In the genomic region with DNA sequence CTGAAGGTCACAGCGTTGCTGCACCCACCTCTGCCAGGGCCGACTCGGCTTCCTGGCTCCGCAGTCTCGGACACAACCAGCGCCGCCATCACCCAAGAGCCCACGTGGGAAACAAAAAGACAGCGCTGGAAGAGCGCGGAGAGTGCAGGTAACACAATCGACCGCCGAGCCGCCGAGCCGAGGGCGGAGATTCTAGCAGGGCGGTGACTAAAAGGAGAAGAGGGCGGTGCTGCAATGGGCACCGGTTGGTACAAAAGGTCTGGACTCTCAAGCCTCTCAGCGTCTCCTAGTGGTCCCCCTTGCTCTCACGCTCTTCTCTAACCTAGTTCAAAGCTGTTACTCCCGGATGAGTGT, we compare ENCODE assay signal across 8 mouse cellular contexts. TPM values are rescaled to one million over a fixed set of nuclear protein-coding genes. Genes with fewer than 3 reads are reported as not detected.
DNase-seq lines count a peak whose midpoint lies in the region; ATAC-seq lines count a peak whose summit lies in the region.

No protein-coding gene starts in this region.

- peaks cover 41% of the 10 kb centered on the region for H3K4me1 ChIP-seq in hindbrain, embryonic 12.5 days

- H3K9me3 ChIP-seq in hindbrain, embryonic 12.5 days (replicated peaks): no peaks in the 10 kb centered on the region

- H3K27me3 ChIP-seq in hindbrain, embryonic 12.5 days: peaks cover 43% of the 10 kb centered on the region

- H3K4me3 ChIP-seq in hindbrain, embryonic 12.5 days: peak overlapping the region; percentile 71

- 1% methylated on average over 24 of the region's 24 CpGs for WGBS in hindbrain, embryonic 12.5 days

- peak overlapping the region; percentile 67 for H3K9ac ChIP-seq in hindbrain, embryonic 12.5 days

- H3K4me2 ChIP-seq in hindbrain, embryonic 12.5 days (replicated peaks): peak overlapping the region; percentile 71

- H3K27ac ChIP-seq in hindbrain, embryonic 12.5 days: no peak overlapping the region

- H3K36me3 ChIP-seq in hindbrain, embryonic 12.5 days: no peaks in the 10 kb centered on the region

- ATAC-seq in frontal cortex, adult (ENCODE audit: low TSS enrichment): peak; percentile 45
- peak; percentile 71 for ATAC-seq in hindbrain, embryonic 12.5 days (ENCODE audit: low FRiP score)
- peak; percentile 87 for ATAC-seq in megakaryocyte progenitor cell, adult 5-6 weeks (replicated peaks; ENCODE audit: poor library complexity)

- DNase-seq in WW6 (ENCODE audit: low read depth, low spot score): peak; percentile 89
- DNase-seq in cerebellum, postnatal 10 days: peak; percentile 88 to 91
- DNase-seq in left cerebral cortex, postnatal 14 days (ENCODE audit: low spot score in 2 of 2): peak; percentile 75 to 81
- DNase-seq in right cerebral cortex, postnatal 10 days (ENCODE audit: low spot score in 2 of 2): peak; percentile 89 to 91
- peak; percentile 86 for DNase-seq in yolk sac, embryonic 10.5 days (ENCODE audit: low spot score)

- intact Hi-C loops in left cerebral cortex, postnatal 14 days (cut with DNase I): loop anchor here (5.0 kb wide), 1 partner anchor 42 kb away; no protein-coding TSS in a partner anchor

RNA-seq across cellular contexts. Expression of gene Dph1, which starts 0.7 kb away (rescaled TPM):
- 14.8 and 18.6 TPM in 2 replicates for polyA plus RNA-seq in hindbrain, embryonic 12.5 days (2016; fragmentation: Nextera tagmentation; extraction: Ambion mirVana)
- 10 to 100 TPM; 22.0 to 23.7 TPM for total RNA-seq in left cerebral cortex, postnatal 14 days (2021)
- total RNA-seq in megakaryocyte progenitor cell, adult 5-6 weeks (2015): 3.3 and 7.4 TPM in 2 replicates
- total RNA-seq in megakaryocyte progenitor cell, adult 5-6 weeks (2017): 9.2 and 9.5 TPM in 2 replicates

RNA-seq across cellular contexts. Expression of gene Rtn4rl1, which starts 3.2 kb away (rescaled TPM):
- 5.1 and 5.8 TPM in 2 replicates for polyA plus RNA-seq in hindbrain, embryonic 12.5 days (2016; fragmentation: Nextera tagmentation; extraction: Ambion mirVana)
- total RNA-seq in left cerebral cortex, postnatal 14 days (2021): 10 to 100 TPM; 59.5 to 65.9 TPM
- total RNA-seq in megakaryocyte progenitor cell, adult 5-6 weeks (2015): 0.49 and 1.1 TPM in 2 replicates
- 0.20 and 0.42 TPM in 2 replicates for total RNA-seq in megakaryocyte progenitor cell, adult 5-6 weeks (2017)

RNA-seq across cellular contexts. Expression of gene Ovca2, which starts 11.7 kb away (rescaled TPM):
- polyA plus RNA-seq in hindbrain, embryonic 12.5 days (2016; fragmentation: Nextera tagmentation; extraction: Ambion mirVana): 23.8 and 24.5 TPM in 2 replicates
- total RNA-seq in left cerebral cortex, postnatal 14 days (2021): 10 to 100 TPM; 10.0 to 10.2 TPM
- 20.8 and 26.3 TPM in 2 replicates for total RNA-seq in megakaryocyte progenitor cell, adult 5-6 weeks (2015)
- total RNA-seq in megakaryocyte progenitor cell, adult 5-6 weeks (2017): 14.5 and 16.5 TPM in 2 replicates

RNA-seq across cellular contexts. Expression of gene Hic1, which starts 21.0 kb away (rescaled TPM):
- polyA plus RNA-seq in hindbrain, embryonic 12.5 days (2016; fragmentation: Nextera tagmentation; extraction: Ambion mirVana): 11.3 and 15.8 TPM in 2 replicates
- 1 to 10 TPM; 5.0 to 5.2 TPM for total RNA-seq in left cerebral cortex, postnatal 14 days (2021)
- total RNA-seq in megakaryocyte progenitor cell, adult 5-6 weeks (2015): 0.02 TPM in 1 of 2 replicates, not detected in the other
- total RNA-seq in megakaryocyte progenitor cell, adult 5-6 weeks (2017): not detected in 2 replicates

Comparison
In these comparisons a context has a peak if more than half of its experiments do, and no peak if none do; other contexts are left out.
1. RNA of gene Rtn4rl1, which starts 3.2 kb away (total RNA-seq): 59.5 to 65.9 TPM in left cerebral cortex, postnatal 14 days; 0.20 to 1.1 TPM in megakaryocyte progenitor cell, adult 5-6 weeks; every median in the first group is over 10 times any median in the second.
2. Peak in every context shown above with its lines, with median percentiles within 50 percentile points of each other: DNase-seq and ATAC-seq.